Mouse (Mus musculus) brain, embryonic 18.5 days (tissue): ENCODE data around the gene Mybphl.
A peak's percentile ranks its signal among the peaks of the same experiment; 100 is the strongest.

Experiments
- DNase-seq: peaks from one replicate; pipeline ENCODE4 v3.0.0-alpha.2; 2012; ENCODE audit warnings: low read depth, low spot score

Mybphl gene

GRCm38 (mm10) chr3:108410359-108410714 lies 45.6 kb downstream of the Mybphl start:
- DNase-seq, result no peak

- no peak for DNase-seq
These were observed 46.5 kb downstream of the Mybphl start for GRCm38 (mm10) chr3:108411026-108411753.

- DNase-seq, result no peak
These were observed 47.0 kb downstream of the Mybphl start for GRCm38 (mm10) chr3:108411754-108412121.

GRCm38 (mm10) chr3:108413634-108414360 lies 49.1 kb downstream of the Mybphl start:
- DNase-seq, result no peak

- DNase-seq, result no peak
These were observed 50.4 kb downstream of the Mybphl start, which contains the start of gene Celsr2 for GRCm38 (mm10) chr3:108414857-108415830. Gene Celsr2 (minus strand): TSS chr3:108415552.

- peak; percentile 77 for DNase-seq
These were observed 51.1 kb downstream of the Mybphl start for GRCm38 (mm10) chr3:108415831-108416223.

- no peak for DNase-seq
These were observed 58.3 kb downstream of the Mybphl start for GRCm38 (mm10) chr3:108423006-108423405.

GRCm38 (mm10) chr3:108423844-108424801 lies 59.4 kb downstream of the Mybphl start:
- DNase-seq, result no peak

GRCm38 (mm10) chr3:108424944-108425623 lies 60.4 kb downstream of the Mybphl start:
- DNase-seq, result no peak

GRCm38 (mm10) chr3:108425624-108426018 lies 60.9 kb downstream of the Mybphl start:
- DNase-seq, result no peak
